Mouse (Mus musculus) macrophage (primary cell): Measurements from ENCODE around the gene 1700016D06Rik. TPM values are rescaled to one million over a fixed set of nuclear protein-coding genes. Genes with fewer than 3 reads are reported as not detected.

ENCODE experiments used
- H3K27ac ChIP-seq: fragments of 350-480 bp; formaldehyde crosslinking; 2 replicates; pipeline ENCODE4 v1.9.0; 2021
- H3K36me3 ChIP-seq: fragments of 350-480 bp; formaldehyde crosslinking; 2 replicates; pipeline ENCODE4 v1.9.0; 2021; ENCODE audit errors: inconsistent target
- H3K4me3 ChIP-seq: fragments of 350-480 bp; formaldehyde crosslinking; 2 replicates; pipeline ENCODE4 v1.9.0; 2021; ENCODE audit errors: inconsistent target
- H3K79me2 ChIP-seq: fragments of 350-480 bp; formaldehyde crosslinking; 2 replicates; pipeline ENCODE4 v1.9.0; 2021; ENCODE audit errors: inconsistent target
- WGBS: methylation state at CpG from one replicate; pipeline ENCODE4 v1.1.7; 2026; ENCODE audit warnings: inconsistent platforms; ENCODE audit not compliant: missing documents; 5-methylcytosine and 5-hydroxymethylcytosine counted together
- polyA plus RNA-seq: library from polyadenylated mRNA; stranded (reverse); fragments of 250-400 nt; gene quantifications from 3 replicates; pipeline ENCODE4 v1.2.4, GENCODE M21; 2018; ENCODE audit warnings: inconsistent platforms

The 1700016D06Rik gene
- polyA plus RNA-seq, 1 experiment from 2014 or later: not detected

- Histone ChIP-seq H3K79me2 (no peaks in the 10 kb centered on the region), H3K36me3 (no peaks in the 10 kb centered on the region), H3K4me3 (no peak overlapping the region), H3K27ac (no peak overlapping the region)
- 78% methylated on average over 3 of the region's 5 CpGs for WGBS
Measured at GRCm38 (mm10) chr8:11710415-11710814, 9.6 kb upstream of the 1700016D06Rik start.

GRCm38 (mm10) chr8:11709542-11709941 lies 8.7 kb upstream of the 1700016D06Rik start:
- Histone ChIP-seq H3K4me3 (no peak overlapping the region), H3K27ac (no peak overlapping the region)

GRCm38 (mm10) chr8:11708815-11709214 lies 8.0 kb upstream of the 1700016D06Rik start:
- H3K36me3 ChIP-seq: no peaks in the 10 kb centered on the region
- 89% methylated on average over 2 of the region's 2 CpGs for WGBS
- no peak overlapping the region for H3K27ac ChIP-seq
- no peak overlapping the region for H3K4me3 ChIP-seq
- H3K79me2 ChIP-seq: no peaks in the 10 kb centered on the region

More at GRCm38 (mm10) chr8:11709542-11709941, 8.7 kb upstream of the 1700016D06Rik start:
- 92% methylated on average over 3 of the region's 3 CpGs for WGBS
- H3K36me3 ChIP-seq: no peaks in the 10 kb centered on the region
- no peaks in the 10 kb centered on the region for H3K79me2 ChIP-seq

GRCm38 (mm10) chr8:11707701-11708100 lies 6.8 kb upstream of the 1700016D06Rik start:
- Histone ChIP-seq H3K27ac (no peak overlapping the region), H3K4me3 (no peak overlapping the region), H3K36me3 (no peaks in the 10 kb centered on the region), H3K79me2 (no peaks in the 10 kb centered on the region)
- WGBS: 58% methylated on average over 3 of the region's 3 CpGs

GRCm38 (mm10) chr8:11705818-11706217 lies 5.0 kb upstream of the 1700016D06Rik start:
- Histone ChIP-seq H3K36me3 (no peaks in the 10 kb centered on the region), H3K79me2 (no peaks in the 10 kb centered on the region), H3K4me3 (no peak overlapping the region), H3K27ac (no peak overlapping the region)
- 92% methylated on average over 12 of the region's 12 CpGs for WGBS

- Histone ChIP-seq H3K27ac (no peak overlapping the region), H3K36me3 (no peaks in the 10 kb centered on the region), H3K4me3 (no peak overlapping the region), H3K79me2 (no peaks in the 10 kb centered on the region)
- WGBS: 72% methylated on average over 6 of the region's 6 CpGs
Measured at GRCm38 (mm10) chr8:11704716-11705420, 4.0 kb upstream of the 1700016D06Rik start.

- Histone ChIP-seq H3K79me2 (no peaks in the 10 kb centered on the region), H3K4me3 (no peak overlapping the region), H3K27ac (no peak overlapping the region), H3K36me3 (no peaks in the 10 kb centered on the region)
- WGBS: 92% methylated on average over 5 of the region's 5 CpGs
Measured at GRCm38 (mm10) chr8:11703789-11704188, 2.9 kb upstream of the 1700016D06Rik start.

- 64% methylated on average over 6 of the region's 6 CpGs for WGBS
- no peak overlapping the region for H3K27ac ChIP-seq
- no peaks in the 10 kb centered on the region for H3K36me3 ChIP-seq
- no peaks in the 10 kb centered on the region for H3K79me2 ChIP-seq
- H3K4me3 ChIP-seq: no peak overlapping the region
Measured at GRCm38 (mm10) chr8:11701428-11701827, 565 bp upstream of the 1700016D06Rik start.

- Histone ChIP-seq H3K4me3 (no peak overlapping the region), H3K79me2 (no peaks in the 10 kb centered on the region), H3K36me3 (no peaks in the 10 kb centered on the region), H3K27ac (no peak overlapping the region)
- WGBS: 42% methylated on average over 25 of the region's 26 CpGs
Measured at GRCm38 (mm10) chr8:11700060-11701032, 517 bp downstream of the 1700016D06Rik start.

- 91% methylated on average over 5 of the region's 5 CpGs for WGBS
- H3K79me2 ChIP-seq: no peaks in the 10 kb centered on the region
- H3K36me3 ChIP-seq: no peaks in the 10 kb centered on the region
- H3K4me3 ChIP-seq: no peak overlapping the region
- no peak overlapping the region for H3K27ac ChIP-seq
Measured at GRCm38 (mm10) chr8:11699442-11700001, 1.3 kb downstream of the 1700016D06Rik start.

GRCm38 (mm10) chr8:11697467-11697866 lies 3.4 kb downstream of the 1700016D06Rik start:
- no peaks in the 10 kb centered on the region for H3K79me2 ChIP-seq
- no peak overlapping the region for H3K4me3 ChIP-seq
- WGBS: 92% methylated on average over 7 of the region's 7 CpGs
- H3K27ac ChIP-seq: no peak overlapping the region
- no peaks in the 10 kb centered on the region for H3K36me3 ChIP-seq

GRCm38 (mm10) chr8:11696176-11696575 lies 4.7 kb downstream of the 1700016D06Rik start:
- WGBS: 72% methylated on average over 3 of the region's 3 CpGs
- H3K27ac ChIP-seq: no peak overlapping the region
- no peak overlapping the region for H3K4me3 ChIP-seq
- no peaks in the 10 kb centered on the region for H3K79me2 ChIP-seq
- H3K36me3 ChIP-seq: no peaks in the 10 kb centered on the region

- H3K36me3 ChIP-seq: no peaks in the 10 kb centered on the region
- WGBS: 80% methylated on average over 5 of the region's 5 CpGs
- H3K4me3 ChIP-seq: no peak overlapping the region
- no peak overlapping the region for H3K27ac ChIP-seq
- no peaks in the 10 kb centered on the region for H3K79me2 ChIP-seq
Measured at GRCm38 (mm10) chr8:11693972-11694371, 6.9 kb downstream of the 1700016D06Rik start.

- WGBS: 56% methylated on average over 1 of the region's 1 CpGs
- H3K27ac ChIP-seq: no peak overlapping the region
- H3K36me3 ChIP-seq: no peaks in the 10 kb centered on the region
- no peak overlapping the region for H3K4me3 ChIP-seq
- no peaks in the 10 kb centered on the region for H3K79me2 ChIP-seq
Measured at GRCm38 (mm10) chr8:11692455-11692854, 8.4 kb downstream of the 1700016D06Rik start.

GRCm38 (mm10) chr8:11691761-11692160 lies 9.1 kb downstream of the 1700016D06Rik start:
- 100% methylated on average over 3 of the region's 6 CpGs for WGBS
- H3K79me2 ChIP-seq: no peaks in the 10 kb centered on the region
- no peaks in the 10 kb centered on the region for H3K36me3 ChIP-seq
- no peak overlapping the region for H3K27ac ChIP-seq
- H3K4me3 ChIP-seq: no peak overlapping the region
